Mouse (Mus musculus): ENCODE data around the gene H2-Eb2. TPM values are rescaled to one million over a fixed set of nuclear protein-coding genes. Genes with fewer than 3 reads are reported as not detected.

The H2-Eb2 gene
- polyA plus RNA-seq, 1 experiment from 2014 or later: not detected

DNA sequence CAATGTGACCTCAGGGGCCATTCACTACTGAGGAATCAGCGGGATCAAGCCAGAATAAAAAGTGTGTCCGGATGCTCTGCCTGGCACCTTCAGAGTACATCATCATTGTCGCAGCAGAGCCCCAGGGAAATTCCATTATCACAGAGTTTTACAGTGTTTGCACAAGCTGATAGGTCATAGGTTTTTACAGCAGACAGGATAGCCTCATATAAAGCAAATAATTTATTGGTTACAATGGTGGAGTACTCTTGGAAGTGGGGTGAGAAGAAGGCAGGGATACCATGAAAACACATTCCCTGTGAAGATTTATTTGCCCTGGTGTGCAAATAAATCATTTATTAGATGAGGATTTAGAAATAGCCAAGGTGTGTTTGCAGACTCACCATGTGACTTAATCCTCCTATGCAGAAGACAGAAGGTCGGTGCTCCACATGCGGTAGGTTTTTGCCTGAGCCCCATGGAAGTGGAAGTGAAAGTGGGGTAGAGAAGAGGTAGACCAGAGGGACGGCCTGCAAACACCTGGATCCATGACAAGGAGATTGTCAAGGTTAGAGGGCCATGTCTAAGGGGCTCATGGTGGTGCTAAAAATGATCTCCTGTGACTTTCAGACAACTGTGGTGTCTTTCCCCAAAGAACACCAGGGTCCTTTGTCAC lies 47.7 kb downstream of the H2-Eb2 start:
- H3K4me1 ChIP-seq (replicated peaks; ENCODE audit: control insufficient read depth, insufficient read depth, low read length): 0 out of 2 replicates have a peak, but pooled peaks cover 10% of the 10 kb centered on the region
- no peak overlapping the region for H3K4me3 ChIP-seq (ENCODE audit: low read depth, low read length)
- ATAC-seq: peak; percentile 44
- no peaks in the 10 kb centered on the region for H3K27me3 ChIP-seq (replicated peaks; ENCODE audit: control insufficient read depth, insufficient read depth, low read length)
- peak overlapping the region; percentile 28 for H3K4me2 ChIP-seq (replicated peaks; ENCODE audit: low read depth)
- no peak overlapping the region for H3K9ac ChIP-seq (ENCODE audit: low read depth, low read length)
- no peak for TF ChIP-seq CTCF (IDR thresholded peaks at IDR 0.05; ENCODE audit: low read depth)
- 41% methylated on average over 6 of the region's 6 CpGs for WGBS
- H3K27ac ChIP-seq (ENCODE audit: low read depth, low read length): peak overlapping the region; percentile 62; the same call in 1 of the 2 replicates
- H3K36me3 ChIP-seq (ENCODE audit: control insufficient read depth, insufficient read depth): no peaks in the 10 kb centered on the region
- no peaks in the 10 kb centered on the region for H3K9me3 ChIP-seq (ENCODE audit: control insufficient read depth)

DNA sequence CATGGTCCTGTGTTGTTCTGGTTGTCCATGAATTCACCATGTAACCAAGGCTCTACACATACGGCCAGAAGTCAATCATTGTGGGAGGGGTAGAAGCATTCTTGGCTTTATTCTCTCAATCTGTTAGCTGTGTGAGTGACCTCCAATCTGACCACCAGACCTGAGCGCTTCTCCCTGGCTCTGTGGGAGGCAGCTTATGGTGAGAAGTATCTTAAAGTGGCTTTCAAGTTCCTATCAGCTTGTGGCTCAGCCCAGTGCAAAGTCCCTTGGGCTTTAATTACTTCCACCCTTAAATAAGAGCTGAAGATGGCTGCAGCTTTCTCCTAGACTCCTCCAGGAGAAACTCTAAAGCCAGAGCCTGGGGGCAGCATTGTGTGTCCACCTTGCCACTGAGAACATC lies 51.4 kb downstream of the H2-Eb2 start, which contains the start of gene Btnl1:
Btnl1 (plus strand) TSS at position 286 of the 400 bp plus-strand sequence.
- H3K27me3 ChIP-seq (replicated peaks; ENCODE audit: control insufficient read depth, insufficient read depth, low read length): no peaks in the 10 kb centered on the region
- H3K9me3 ChIP-seq (ENCODE audit: control insufficient read depth): no peaks in the 10 kb centered on the region
- peak within 1 kb of the TSS; percentile 71 for H3K27ac ChIP-seq (ENCODE audit: low read depth, low read length)
- peak within 1 kb of the TSS; percentile 24 for H3K9ac ChIP-seq (ENCODE audit: low read depth, low read length)
- H3K36me3 ChIP-seq (ENCODE audit: control insufficient read depth, insufficient read depth): peaks cover 21% of the 10 kb centered on the region; the same call in 1 of the 2 replicates
- TF ChIP-seq CTCF (IDR thresholded peaks at IDR 0.05; ENCODE audit: low read depth): no peak
- WGBS: 41% methylated on average over 2 of the region's 2 CpGs
- H3K4me1 ChIP-seq (replicated peaks; ENCODE audit: control insufficient read depth, insufficient read depth, low read length): 0 out of 2 replicates have a peak, but pooled peaks cover 3% of the 10 kb centered on the region
- peak within 1 kb of the TSS; percentile 62 for H3K4me2 ChIP-seq (replicated peaks; ENCODE audit: low read depth)
- peak within 1 kb of the TSS; percentile 36 for H3K4me3 ChIP-seq (ENCODE audit: low read depth, low read length)
- peak; percentile 43; the same call in 1 of the 2 replicates for ATAC-seq

DNA sequence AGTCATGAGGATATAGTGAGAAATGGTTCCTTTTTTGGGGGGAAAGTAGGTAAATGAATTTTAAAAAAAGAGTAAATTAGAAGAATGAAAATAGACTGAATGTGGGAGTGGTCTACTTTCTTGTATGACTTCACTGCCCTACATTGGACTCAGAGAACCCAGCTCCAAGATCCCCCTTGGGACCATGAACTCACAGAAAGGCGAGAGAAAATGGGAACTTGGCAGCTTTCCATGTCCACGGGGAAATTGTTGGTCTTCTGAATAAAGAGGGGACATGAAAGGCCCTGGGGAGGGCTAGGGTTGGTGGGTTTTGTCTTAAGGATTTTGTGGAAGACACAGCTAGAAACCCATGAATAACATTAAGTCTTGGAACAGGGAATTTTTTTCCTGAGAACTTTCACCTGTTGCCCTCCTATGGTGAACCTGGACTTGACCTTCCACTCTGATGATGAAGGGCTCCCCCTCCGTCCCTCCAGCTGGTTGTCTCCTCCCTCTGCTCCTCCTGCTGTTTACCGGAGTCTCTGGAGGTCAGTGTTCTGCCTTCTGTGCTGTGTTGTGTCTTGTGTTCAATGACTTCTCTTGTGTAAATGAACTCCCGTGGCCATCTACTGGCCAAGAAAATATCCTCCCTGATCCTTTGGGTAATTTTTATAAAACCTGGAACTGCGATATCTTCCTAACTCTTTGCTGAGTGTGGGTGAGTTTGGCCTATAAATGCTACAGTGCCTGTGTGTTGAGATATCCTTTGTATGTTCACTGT lies 52.2 kb downstream of the H2-Eb2 start:
- Histone ChIP-seq H3K4me1 (replicated peaks; ENCODE audit: control insufficient read depth, insufficient read depth, low read length) (0 out of 2 replicates have a peak, but pooled peaks cover 3% of the 10 kb centered on the region), H3K9ac (ENCODE audit: low read depth, low read length) (peak overlapping the region; percentile 24), H3K4me2 (replicated peaks; ENCODE audit: low read depth) (peak overlapping the region; percentile 62), H3K36me3 (ENCODE audit: control insufficient read depth, insufficient read depth) (peaks cover 28% of the 10 kb centered on the region; the same call in 1 of the 2 replicates), H3K27me3 (replicated peaks; ENCODE audit: control insufficient read depth, insufficient read depth, low read length) (no peaks in the 10 kb centered on the region), H3K4me3 (ENCODE audit: low read depth, low read length) (peak overlapping the region; percentile 36), H3K9me3 (ENCODE audit: control insufficient read depth) (no peaks in the 10 kb centered on the region), H3K27ac (ENCODE audit: low read depth, low read length) (peak overlapping the region; percentile 71)
- peak; percentile 61 for TF ChIP-seq CTCF (IDR thresholded peaks at IDR 0.05; ENCODE audit: low read depth)
- WGBS: 22% methylated on average over 6 of the region's 6 CpGs
- ATAC-seq: no peak

DNA sequence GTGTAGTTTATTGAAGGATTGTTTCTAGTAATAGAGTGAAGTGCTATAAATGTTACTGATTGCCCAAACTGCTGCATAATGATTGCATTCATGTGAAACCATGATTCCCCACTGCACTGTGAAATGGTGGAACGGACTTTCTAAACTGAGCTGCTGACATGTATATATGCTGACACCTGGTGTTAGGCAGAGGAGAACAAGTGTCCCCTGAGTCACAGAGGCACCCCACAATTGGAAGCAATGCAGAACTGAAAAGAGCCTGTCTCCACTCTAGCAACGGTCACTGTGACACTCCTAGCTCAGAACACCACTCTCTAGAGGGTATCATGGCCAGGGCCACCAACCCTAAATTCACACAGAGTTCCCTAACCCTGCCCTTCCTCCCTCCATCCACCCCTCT lies 53.3 kb downstream of the H2-Eb2 start:
- H3K9ac ChIP-seq (ENCODE audit: low read depth, low read length): no peak overlapping the region
- no peaks in the 10 kb centered on the region for H3K9me3 ChIP-seq (ENCODE audit: control insufficient read depth)
- TF ChIP-seq CTCF (IDR thresholded peaks at IDR 0.05; ENCODE audit: low read depth): peak; percentile 68
- peak; percentile 24; the same call in 1 of the 2 replicates for ATAC-seq
- H3K27me3 ChIP-seq (replicated peaks; ENCODE audit: control insufficient read depth, insufficient read depth, low read length): no peaks in the 10 kb centered on the region
- peaks cover 38% of the 10 kb centered on the region; the same call in 1 of the 2 replicates for H3K36me3 ChIP-seq (ENCODE audit: control insufficient read depth, insufficient read depth)
- no peak overlapping the region for H3K27ac ChIP-seq (ENCODE audit: low read depth, low read length)
- peak overlapping the region; percentile 62 for H3K4me2 ChIP-seq (replicated peaks; ENCODE audit: low read depth)
- peak overlapping the region; percentile 36; the same call in 1 of the 2 replicates for H3K4me3 ChIP-seq (ENCODE audit: low read depth, low read length)
- 45% methylated on average over 2 of the region's 2 CpGs for WGBS
- H3K4me1 ChIP-seq (replicated peaks; ENCODE audit: control insufficient read depth, insufficient read depth, low read length): 0 out of 2 replicates have a peak, but pooled peaks cover 3% of the 10 kb centered on the region

DNA sequence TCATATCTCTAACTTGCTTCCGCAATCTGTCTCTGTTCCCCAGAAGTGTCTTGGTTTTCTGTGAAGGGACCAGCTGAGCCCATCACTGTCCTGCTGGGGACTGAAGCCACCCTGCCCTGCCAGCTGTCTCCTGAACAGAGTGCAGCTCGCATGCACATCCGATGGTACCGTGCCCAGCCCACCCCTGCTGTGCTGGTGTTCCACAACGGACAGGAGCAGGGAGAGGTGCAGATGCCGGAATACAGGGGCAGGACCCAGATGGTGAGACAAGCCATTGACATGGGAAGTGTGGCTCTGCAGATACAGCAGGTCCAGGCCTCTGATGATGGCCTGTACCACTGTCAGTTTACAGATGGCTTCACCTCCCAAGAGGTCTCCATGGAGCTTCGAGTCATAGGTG lies 54.0 kb downstream of the H2-Eb2 start:
- Histone ChIP-seq H3K9ac (ENCODE audit: low read depth, low read length) (no peak overlapping the region), H3K27ac (ENCODE audit: low read depth, low read length) (no peak overlapping the region), H3K27me3 (replicated peaks; ENCODE audit: control insufficient read depth, insufficient read depth, low read length) (no peaks in the 10 kb centered on the region), H3K4me1 (replicated peaks; ENCODE audit: control insufficient read depth, insufficient read depth, low read length) (no peaks in the 10 kb centered on the region), H3K36me3 (ENCODE audit: control insufficient read depth, insufficient read depth) (peaks cover 38% of the 10 kb centered on the region; the same call in 1 of the 2 replicates), H3K9me3 (ENCODE audit: control insufficient read depth) (no peaks in the 10 kb centered on the region), H3K4me3 (ENCODE audit: low read depth, low read length) (no peak overlapping the region), H3K4me2 (replicated peaks; ENCODE audit: low read depth) (no peak overlapping the region)
- ATAC-seq: no peak
- WGBS: 84% methylated on average over 7 of the region's 7 CpGs
- TF ChIP-seq CTCF (IDR thresholded peaks at IDR 0.05; ENCODE audit: low read depth): no peak

DNA sequence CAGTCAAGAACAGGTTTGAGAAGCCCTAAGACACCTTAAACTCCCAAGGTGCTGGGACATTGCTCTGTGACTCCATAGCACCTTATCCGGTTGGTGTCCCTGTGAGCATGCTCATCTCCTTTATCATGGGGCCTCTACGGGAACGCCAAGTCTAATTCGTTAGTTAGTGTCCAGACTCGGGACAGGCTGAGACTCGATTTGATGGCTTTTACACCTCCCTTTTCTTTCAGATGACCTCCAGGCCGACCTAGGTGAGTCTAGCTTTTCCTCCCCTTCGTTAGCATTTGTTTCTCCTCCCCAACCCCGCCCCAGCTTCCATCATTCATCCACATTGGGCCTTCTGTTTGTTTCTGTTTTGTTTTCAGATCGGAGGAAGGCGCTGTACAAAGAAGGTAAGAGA lies 56.4 kb downstream of the H2-Eb2 start:
- Histone ChIP-seq H3K36me3 (ENCODE audit: control insufficient read depth, insufficient read depth) (peaks cover 44% of the 10 kb centered on the region; the same call in 1 of the 2 replicates), H3K4me2 (replicated peaks; ENCODE audit: low read depth) (no peak overlapping the region), H3K27ac (ENCODE audit: low read depth, low read length) (no peak overlapping the region), H3K9me3 (ENCODE audit: control insufficient read depth) (no peaks in the 10 kb centered on the region), H3K4me3 (ENCODE audit: low read depth, low read length) (no peak overlapping the region), H3K27me3 (replicated peaks; ENCODE audit: control insufficient read depth, insufficient read depth, low read length) (no peaks in the 10 kb centered on the region), H3K4me1 (replicated peaks; ENCODE audit: control insufficient read depth, insufficient read depth, low read length) (no peaks in the 10 kb centered on the region), H3K9ac (ENCODE audit: low read depth, low read length) (no peak overlapping the region)
- ATAC-seq: no peak
- WGBS: 74% methylated on average over 11 of the region's 11 CpGs
- no peak for TF ChIP-seq CTCF (IDR thresholded peaks at IDR 0.05; ENCODE audit: low read depth)

Data from intestine, postnatal 0 days (tissue).